Mouse (Mus musculus): Measurements from ENCODE around the gene Hrh2.

DNA sequence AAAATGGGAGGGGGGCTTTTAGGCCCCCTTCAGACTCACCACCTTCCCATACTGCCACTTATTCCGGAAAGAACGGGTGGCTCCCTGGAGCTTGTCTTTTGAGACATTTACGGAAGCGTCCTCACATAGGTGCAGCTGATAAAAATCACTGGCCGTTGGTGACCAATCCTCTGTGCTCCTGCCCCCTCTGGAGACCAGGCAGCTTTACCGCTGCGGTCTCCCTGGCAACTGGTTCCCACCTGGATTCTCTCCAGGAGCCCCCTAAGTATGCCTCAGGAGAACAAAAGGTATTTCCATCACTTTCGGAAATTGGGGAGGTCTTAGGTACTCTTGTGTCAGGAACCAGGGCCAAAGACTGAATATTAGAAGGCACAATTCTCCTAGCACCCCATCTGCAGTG is 89.7 kb downstream of the Hrh2 start:
- TF ChIP-seq CTCF (IDR thresholded peaks at IDR 0.05; ENCODE audit: borderline replicate concordance, extremely low read depth, insufficient read depth, insufficient read length): no peak
- no peak for TF ChIP-seq POLR2A (IDR thresholded peaks at IDR 0.05; ENCODE audit: borderline replicate concordance, extremely low read depth, insufficient read depth, insufficient read length, poor library complexity, severe bottlenecking)
